Mouse (Mus musculus) kidney, adult 11 months (tissue): ENCODE data around the gene Ccdc33.
A peak's percentile ranks its signal among the peaks of the same experiment; 100 is the strongest.

Source experiments
- DNase-seq: peaks from one replicate; pipeline ENCODE4 v3.0.0; 2022

The Ccdc33 gene

DNA sequence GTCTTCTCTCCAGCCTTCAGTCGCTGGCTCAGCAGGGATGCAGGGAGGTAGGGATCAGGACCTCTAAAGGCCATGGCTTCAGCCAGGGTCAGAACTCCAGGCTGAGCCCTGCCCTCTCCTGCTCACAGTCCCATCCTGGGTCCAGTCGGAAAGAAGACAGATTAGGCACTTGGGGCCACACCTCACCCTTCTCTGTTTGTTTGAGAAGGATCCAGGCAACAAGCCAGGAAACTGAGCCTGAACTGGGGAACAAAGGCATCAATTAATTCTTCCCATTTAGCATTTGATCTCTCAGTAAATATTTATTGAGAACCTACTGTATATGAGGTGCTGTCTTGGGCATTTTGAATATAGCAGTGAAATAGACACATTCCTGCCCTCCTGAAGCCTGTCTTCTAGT is at the start of gene Ccdc33:
Gene Ccdc33 (minus strand): TSS at position 153 of the 400 bp plus-strand sequence.
- no peak for DNase-seq

DNA sequence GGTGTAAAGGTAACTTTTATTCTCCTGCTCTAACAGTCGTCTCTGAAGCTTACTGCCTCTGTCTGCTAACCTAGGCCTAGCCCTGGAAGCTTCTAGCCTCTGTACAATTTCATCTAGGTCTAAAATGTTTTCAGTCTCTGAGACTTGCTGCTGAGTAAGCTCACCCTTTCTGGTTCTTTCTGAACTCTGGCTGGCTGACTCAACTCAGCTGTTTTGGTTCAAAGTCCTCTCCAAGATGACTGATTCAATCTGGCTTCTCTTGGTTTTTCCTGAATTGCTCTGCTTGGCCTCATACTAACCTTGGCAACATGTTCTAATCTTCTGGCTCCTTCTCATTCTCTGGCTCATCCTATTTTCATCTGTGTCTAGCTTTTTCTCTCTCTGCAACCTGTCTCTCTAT is 47.2 kb upstream of the Ccdc33 start:
- no peak for DNase-seq

- DNase-seq = no peak
Observed at GRCm38 (mm10) chr9:58163146-58163545, 44.5 kb upstream of the Ccdc33 start.

GRCm38 (mm10) chr9:58162173-58162572 is 43.5 kb upstream of the Ccdc33 start:
- DNase-seq = no peak

DNA sequence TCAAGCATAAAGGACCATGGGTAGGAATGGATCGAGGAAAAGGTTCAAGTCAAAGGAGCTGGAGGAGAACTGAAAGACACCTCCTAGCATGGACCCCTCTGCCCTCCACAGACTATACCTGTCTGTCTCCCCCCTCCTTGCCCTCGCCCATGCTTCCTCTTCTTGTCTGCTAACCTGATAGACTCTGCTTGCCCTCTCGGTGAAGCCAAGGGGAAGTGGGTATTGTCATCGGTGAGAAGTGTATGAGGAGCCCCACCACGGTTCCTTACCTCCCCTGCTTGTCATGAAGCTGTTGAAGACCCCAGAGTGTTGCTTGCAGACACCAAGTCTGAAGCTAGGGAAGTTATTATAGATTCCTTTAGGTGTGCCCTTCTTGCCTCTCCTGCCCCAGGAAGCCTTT is 41.7 kb upstream of the Ccdc33 start:
- DNase-seq = no peak

DNA sequence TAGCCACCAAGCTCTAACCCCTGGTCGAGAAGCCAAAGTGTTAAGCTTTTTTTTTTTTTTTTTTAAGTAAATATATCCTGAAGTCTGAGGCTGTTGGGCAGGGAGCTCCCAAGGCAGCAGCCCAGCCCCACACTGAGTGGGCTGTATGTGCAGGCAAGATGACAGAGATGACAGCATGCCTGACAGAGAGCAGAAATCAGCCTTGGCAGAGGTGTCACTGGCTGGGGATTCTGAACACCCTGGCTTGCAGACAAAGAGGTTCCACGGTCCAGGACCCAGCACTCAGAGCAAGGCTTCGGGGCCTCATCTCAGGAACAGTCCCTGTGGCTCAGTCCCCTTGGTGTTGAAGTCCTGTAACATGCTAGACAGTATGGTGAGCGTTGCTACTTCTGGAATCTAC is 41.2 kb upstream of the Ccdc33 start:
- DNase-seq = no peak

GRCm38 (mm10) chr9:58158541-58159311 is 40.1 kb upstream of the Ccdc33 start:
- no peak for DNase-seq

DNA sequence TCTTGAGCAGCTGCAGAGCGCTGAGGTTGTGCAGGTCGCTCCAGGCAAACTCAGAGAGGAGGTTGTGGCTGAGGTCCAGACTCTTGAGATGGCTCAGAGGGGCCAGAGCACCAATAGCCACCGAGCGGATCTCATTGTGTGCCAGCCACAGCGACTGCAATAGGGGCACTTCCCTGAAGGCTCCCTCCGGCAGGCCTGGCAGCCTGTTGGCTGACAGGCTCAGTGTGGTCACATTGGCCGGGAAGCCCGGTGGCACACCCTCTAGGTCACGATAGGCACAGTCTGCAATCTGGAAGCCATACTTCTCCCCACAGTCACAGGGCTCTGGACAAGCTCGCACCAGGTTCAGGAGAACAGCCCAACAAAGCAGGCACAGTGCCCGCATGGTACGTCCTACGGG is 39.2 kb upstream of the Ccdc33 start:
- DNase-seq = no peak

- DNase-seq = no peak
Observed at GRCm38 (mm10) chr9:58156819-58157560, 38.4 kb upstream of the Ccdc33 start.

DNA sequence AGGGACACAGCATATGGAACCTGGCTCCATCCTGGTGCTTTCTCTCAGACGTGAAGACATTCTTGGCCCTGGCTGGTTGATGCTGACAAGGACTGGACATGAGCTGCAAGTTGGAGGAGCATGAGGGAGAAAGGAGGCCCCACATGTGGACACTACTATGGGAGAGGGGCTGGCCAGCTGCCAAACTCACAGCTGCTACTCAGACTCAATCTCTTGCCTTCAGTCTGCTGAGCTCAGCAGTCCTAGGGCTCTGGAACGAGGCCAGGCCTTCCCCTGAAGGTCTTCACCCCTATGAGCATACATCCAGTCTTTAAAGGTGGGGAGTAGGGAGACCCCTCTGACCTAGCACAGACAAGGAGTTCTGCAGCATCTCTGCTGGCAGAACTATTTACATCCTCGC is 36.7 kb upstream of the Ccdc33 start:
- DNase-seq = peak; percentile 30

DNA sequence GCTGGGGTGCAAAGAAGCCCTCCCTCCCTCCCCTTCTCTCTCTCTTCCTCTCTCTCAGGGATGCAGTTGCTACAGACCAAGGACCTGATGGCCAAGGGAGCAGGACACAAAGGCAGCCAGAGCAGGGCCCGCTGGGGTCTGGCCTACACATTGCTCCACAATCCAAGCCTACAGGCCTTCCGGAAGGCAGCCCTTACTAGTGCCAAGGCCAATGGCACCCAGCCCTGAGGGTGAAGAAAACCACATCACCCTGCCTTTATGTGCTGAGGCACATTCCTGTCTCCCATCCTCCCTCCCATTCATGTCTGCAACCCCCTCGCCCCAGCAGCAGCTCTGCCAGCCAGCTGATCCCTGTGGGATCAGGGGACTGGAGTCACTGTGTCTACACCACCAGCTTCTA is 34.5 kb upstream of the Ccdc33 start:
- no peak for DNase-seq

DNA sequence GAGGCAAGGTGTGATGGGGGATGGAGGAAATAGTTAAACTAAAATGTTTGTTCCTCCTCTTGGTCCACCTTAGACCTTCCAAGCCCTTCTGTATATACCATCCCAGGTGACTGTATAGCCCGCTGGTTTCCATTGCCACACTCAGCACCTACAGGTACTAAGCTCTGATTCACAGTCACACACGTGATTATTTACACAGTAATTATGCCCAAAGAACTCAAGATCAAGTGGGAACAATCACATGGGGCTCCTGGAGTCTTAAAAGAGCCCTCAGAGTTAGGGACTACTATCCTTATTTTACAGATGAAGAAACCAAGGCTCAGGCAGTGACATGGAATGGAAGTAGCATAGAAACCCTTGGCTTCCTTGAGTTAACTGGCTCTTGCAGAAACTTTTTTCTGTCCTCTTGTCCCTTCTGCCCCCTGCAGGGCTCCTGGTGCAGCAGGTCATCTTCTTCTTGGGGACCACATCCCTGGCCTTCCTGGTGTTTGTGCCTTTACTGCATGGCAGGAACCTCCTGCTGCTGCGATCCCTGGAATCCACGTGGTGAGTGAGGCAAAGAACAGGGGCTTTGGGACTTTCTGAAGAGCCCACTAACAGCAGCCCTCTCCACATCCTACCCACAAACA is 32.2 kb upstream of the Ccdc33 start:
- DNase-seq = no peak

DNA sequence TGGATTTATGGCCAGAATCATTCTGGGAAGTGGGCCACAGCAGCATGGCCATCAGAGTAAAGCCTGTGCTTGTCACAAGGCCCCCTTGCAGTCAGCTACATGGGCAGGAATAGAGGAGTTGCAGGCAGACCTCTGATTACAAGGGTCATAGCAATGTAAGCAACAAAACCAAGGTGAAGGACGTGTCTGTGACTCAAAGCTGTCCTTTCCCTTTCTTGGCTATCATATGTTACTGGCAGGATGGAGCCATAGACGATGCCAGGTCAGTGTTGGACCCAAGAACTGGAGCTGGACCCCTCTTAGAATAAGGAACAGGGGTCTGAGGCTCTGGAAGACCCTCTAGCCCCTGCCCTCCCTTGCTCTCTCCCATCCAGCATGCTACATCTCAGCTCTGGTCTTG is 30.2 kb upstream of the Ccdc33 start:
- DNase-seq = no peak

- no peak for DNase-seq
Observed at GRCm38 (mm10) chr9:58145417-58145816, 26.8 kb upstream of the Ccdc33 start.

GRCm38 (mm10) chr9:58144664-58145063 is 26.0 kb upstream of the Ccdc33 start:
- no peak for DNase-seq

GRCm38 (mm10) chr9:58143419-58143818 is 24.8 kb upstream of the Ccdc33 start:
- no peak for DNase-seq

DNA sequence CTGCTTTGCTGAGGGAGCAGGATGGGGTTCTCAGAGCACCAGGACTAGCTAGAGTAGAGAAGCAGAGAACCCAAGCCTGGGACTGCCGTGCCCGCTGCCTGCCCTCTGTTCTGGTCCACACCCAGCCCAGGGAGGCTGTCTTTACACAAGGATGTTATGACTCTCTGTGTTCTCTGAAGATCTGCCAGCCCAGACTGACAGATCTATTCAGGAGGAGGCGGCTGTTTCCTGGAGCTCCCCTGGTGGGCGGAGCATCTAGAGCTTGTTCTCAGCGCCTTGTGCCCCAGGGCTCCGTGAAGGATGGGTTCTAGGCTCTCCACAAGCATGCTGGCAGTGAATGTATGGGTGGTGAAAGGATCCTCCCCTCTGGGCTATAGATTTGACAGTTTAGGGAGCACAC is 21.3 kb upstream of the Ccdc33 start:
- DNase-seq = peak; percentile 24

DNA sequence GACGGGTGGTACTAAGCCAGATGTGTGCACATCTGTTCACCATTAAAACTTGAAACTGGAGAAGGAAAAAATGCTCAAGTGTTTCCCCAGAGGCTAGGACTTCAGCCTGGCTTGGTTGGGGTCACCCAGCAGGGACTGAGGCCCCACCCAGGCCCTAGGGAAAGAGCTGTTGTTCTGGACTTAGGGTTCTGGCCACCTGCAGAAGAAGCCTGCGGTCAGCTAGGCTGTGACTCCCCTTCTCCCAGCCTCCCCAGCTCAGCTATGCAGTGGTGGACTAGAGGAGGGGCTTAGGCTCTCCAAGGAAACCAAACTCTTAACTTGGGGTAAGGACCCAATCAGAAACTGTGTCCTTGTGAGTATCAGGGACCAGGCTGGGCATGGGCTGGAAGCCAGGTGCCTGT is 17.3 kb upstream of the Ccdc33 start:
- DNase-seq = no peak

- DNase-seq = no peak
Observed at GRCm38 (mm10) chr9:58134906-58135305, 16.3 kb upstream of the Ccdc33 start.

- DNase-seq = no peak
Observed at GRCm38 (mm10) chr9:58133893-58134884, 15.6 kb upstream of the Ccdc33 start.

- peak; percentile 40 for DNase-seq
Observed at GRCm38 (mm10) chr9:58131735-58132134, 13.1 kb upstream of the Ccdc33 start.

GRCm38 (mm10) chr9:58130909-58131308 is 12.3 kb upstream of the Ccdc33 start:
- peak; percentile 64 for DNase-seq

- no peak for DNase-seq
Observed at GRCm38 (mm10) chr9:58129508-58129907, 10.9 kb upstream of the Ccdc33 start.
